Mouse (Mus musculus): ENCODE measurements at regions not wholly inside any gene's neighbourhood (a gene's known extent, or its start where the extent isn't known, plus 50 kb on each side); places are given as distances from the start of the nearest gene placed in this dataset.

DNA sequence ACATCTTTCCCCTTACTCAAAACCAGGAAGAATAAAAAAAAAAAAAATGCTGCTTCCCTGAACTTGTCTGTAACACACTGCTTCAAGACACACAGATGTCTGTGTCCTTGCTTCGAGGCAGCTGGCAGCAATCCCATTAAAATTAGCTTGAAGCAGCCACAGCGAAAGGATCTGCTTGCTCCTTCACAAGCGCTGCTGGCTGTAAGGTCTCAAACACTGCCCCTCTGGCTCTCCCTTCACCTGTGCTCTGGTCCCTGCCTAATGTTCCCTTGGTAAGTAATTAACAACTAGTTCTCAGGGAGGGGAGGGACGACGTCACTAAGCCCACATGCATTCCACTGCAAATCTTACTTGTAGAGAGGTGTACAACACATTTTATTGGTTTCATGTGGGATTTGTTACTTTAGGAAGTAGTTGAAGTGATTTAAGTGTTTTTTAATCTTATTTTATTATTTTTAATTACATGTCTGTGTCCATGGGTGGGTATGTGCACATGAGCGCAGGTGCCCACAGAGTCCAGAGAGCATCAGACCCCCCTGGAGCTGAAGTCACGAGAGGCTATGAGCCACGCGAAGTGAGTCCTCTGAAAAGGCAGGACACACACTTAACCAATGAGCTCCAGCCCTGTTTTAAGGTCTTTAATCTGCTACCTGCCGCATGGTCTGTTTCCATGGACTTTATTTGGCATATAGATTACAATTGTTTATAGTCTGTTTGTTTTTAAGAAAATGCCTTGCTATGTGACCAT lies 61.1 kb upstream of the Cers6 start:
- DNase-seq = no peak

DNA sequence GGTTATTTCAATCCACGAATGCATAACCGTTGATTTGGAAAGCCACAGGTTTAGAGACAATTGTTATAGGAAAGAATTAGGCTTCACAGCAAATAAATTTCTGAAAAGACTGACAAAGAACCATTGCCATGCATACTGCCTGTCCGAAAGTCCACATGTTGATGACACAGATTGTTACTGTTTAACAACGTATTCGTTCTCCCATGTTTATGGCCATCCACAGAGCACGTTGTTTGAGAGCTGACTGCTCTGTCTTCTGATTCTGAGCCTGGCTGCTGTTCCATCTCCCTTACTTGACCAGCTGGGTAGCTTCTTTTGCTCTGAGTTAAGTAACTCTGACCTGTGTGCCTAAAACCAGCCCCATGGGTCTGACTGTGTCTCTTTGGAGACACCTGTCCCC lies 57.1 kb upstream of the Cers6 start:
- DNase-seq = no peak

DNA sequence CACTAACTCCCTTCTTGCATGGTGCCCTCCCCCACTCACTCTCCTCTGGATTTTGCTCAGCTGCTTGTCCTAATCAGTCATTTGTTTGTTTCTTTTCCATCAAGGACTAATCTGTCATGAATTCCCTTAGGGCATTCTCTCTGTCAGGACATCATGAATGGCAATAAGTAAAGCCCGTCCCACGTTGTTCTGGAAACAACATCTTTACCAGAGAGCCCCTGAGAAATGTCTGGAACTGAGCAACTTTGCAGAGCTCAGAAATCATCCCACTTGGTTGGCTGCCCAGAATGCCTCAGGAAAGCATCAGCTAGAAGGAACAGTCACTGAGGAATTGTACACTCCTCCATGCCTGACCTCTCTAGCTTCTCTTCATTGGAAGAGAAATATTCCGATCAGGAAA lies 55.4 kb upstream of the Cers6 start:
- peak; percentile 73 to 74 for DNase-seq

DNA sequence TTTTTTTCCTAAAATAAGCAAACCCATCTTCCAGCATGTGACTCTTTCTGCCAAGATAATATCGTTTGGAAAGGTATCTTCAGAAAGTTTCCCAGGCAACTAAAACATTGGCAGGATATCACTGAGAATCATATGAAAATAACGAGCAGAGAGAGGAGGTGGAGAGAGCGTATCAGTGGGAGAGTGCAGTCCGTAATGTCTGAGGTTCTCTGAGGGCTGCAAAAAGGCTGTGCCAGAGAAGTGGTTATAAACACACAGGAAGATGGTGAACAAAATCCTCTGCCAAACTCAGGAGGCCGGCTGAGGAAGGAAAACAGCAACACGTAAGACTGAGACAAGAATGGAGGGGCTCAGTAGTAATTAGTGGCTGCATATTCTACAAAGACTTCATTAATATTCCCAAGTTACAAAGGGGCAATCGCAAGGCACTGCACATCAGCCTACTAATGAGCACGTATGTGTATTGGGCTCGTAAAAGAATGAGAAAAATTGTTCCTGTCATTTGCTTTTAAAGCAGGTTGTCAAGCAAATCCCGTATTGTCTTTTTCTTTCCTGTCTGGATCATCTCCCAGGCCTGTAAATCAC lies 54.8 kb upstream of the Cers6 start:
- DNase-seq = no peak
